Mouse (Mus musculus): Measurements from ENCODE around the gene Lamtor4.

- TF ChIP-seq USF1 (IDR thresholded peaks at IDR 0.05; ENCODE audit: low read depth): no peak
- TF ChIP-seq E2F4 (IDR thresholded peaks at IDR 0.05; ENCODE audit: insufficient read depth): no peak
- no peak for TF ChIP-seq MAX (IDR thresholded peaks at IDR 0.05; ENCODE audit: low read depth)
- TF ChIP-seq TCF3 (IDR thresholded peaks at IDR 0.05; ENCODE audit: insufficient read length, low read depth): no peak
- TF ChIP-seq TCF12 (IDR thresholded peaks at IDR 0.05; ENCODE audit: insufficient read depth, poor library complexity, severe bottlenecking): no peak
- no peak for TF ChIP-seq POLR2A (IDR thresholded peaks at IDR 0.05; ENCODE audit: insufficient read length, low read depth)
- TF ChIP-seq MYOD1 (IDR thresholded peaks at IDR 0.05; ENCODE audit: control insufficient read depth in 1 of 3, insufficient read length in 2 of 3, low read depth in 2 of 3): no peak
These were observed 4.8 kb downstream of the Lamtor4 start for GRCm38 (mm10) chr5:138260051-138260450.

All from myocyte (in vitro differentiated cells).